Mouse (Mus musculus) regulatory T cell (primary cell): ENCODE data around the gene Foxc2.
"Not testable (repeated sequence)": the region's sequence is repeated elsewhere in the genome, so short reads cannot be mapped to it uniquely, and the experiment has no call there.

Experiments
- in situ Hi-C: fragments of 300-600 bp; cut with MboI, MseI; formaldehyde crosslinking; loops from one replicate; pipeline ENCODE4 v1.15.1; 2025; ENCODE audit warnings: high pct_unique_total_duplicates

The Foxc2 gene

GRCm38 (mm10) chr8:121132961-121133513 is 17.1 kb downstream of the Foxc2 start:
- in situ Hi-C loops, result no loop called here

GRCm38 (mm10) chr8:121134102-121134501 is 18.1 kb downstream of the Foxc2 start:
- in situ Hi-C loops, result no loop called here

- in situ Hi-C loops, result no loop called here
These were observed 18.5 kb downstream of the Foxc2 start for GRCm38 (mm10) chr8:121134512-121134911.

- in situ Hi-C loops, result no loop called here
These were observed 20.9 kb downstream of the Foxc2 start for GRCm38 (mm10) chr8:121136856-121137255.

- in situ Hi-C loops, result not testable (repeated sequence)
These were observed 29.6 kb downstream of the Foxc2 start for GRCm38 (mm10) chr8:121145457-121146134.

DNA sequence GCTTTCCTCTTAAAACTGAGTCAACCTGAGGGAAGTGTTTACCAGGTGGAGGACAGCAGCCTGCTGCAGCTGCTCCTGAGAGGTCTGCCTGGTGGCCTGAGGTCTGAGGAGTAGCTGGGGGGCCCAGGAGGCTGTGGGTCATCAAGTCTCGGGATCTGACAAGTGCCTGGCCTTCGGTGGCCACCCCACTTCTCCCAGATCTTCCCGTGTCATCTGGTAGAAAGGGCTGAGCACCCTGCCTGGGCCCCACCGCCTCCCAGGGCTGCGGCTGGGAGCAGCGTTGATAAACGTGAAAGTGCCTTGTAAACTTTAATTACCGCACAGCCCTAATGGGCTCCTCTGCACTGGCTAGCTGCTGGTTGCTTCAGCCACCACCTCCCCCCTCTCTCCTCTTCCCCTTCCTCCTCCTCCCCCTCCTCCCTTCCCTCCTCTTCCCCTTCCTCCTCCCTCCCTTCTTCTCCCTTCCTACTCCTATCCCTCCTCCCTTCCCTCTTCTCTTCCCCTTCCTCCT is 32.7 kb downstream of the Foxc2 start:
- in situ Hi-C loops, result no loop called here

DNA sequence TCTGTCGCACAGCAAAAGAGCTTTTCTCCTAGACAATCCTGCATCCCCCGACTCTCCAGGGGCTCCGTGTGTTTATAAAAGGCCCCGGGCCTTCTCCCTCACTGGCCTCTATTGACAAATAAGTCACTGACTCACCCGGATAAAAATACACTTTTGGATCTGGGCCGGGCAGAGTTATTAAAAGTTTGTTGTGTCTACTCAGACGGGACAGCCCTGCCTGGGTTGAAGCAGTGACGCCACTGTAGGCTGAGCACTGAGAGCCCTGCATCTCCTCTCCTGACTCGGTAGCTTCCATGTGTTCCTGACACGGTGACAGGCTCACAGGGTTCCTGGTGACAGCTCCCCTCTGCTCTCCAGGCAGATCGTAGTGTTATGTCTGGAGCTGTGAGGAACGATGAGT is 36.4 kb downstream of the Foxc2 start:
- in situ Hi-C loops, result no loop called here

GRCm38 (mm10) chr8:121156990-121157491 is 41.1 kb downstream of the Foxc2 start:
- in situ Hi-C loops, result no loop called here

DNA sequence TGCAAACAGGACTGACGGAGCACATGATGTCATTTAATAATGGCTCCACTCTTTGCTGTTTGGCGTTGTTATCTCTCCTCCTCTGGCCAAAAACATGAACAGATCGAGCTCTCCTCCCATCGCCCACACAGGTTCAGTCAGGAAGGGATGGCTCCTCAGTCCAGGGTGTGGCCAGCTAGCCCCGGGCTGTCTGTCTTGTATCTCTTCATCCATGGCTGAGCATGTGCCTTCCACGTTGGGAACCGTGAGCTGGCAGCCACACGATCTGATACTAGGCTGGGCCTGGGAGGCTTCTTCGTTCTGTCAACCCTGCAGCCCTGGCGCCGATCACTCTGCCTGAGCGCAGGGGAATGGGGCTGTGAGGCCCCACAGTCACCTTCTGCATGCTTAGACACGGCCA is 42.8 kb downstream of the Foxc2 start:
- in situ Hi-C loops, result no loop called here

- in situ Hi-C loops, result no loop called here
These were observed 45.5 kb downstream of the Foxc2 start for GRCm38 (mm10) chr8:121161437-121161836.

DNA sequence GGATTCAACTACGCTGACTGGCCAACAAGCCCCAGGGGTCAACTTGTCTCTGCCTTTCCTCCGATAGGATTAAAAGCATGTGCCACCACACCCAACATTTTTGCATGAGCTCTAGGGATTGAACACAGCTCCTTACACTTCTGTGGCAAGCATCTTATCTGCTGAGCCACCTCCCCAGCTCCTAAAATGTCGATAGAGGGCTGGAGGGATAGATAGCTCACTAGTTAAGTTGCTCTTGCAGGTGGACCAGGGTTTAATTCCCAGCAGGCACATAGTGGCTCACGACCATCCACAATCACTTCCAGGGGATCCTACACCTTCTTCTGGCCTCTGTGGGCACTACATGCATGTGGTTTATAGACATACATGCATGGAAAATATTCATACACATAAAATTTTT is 46.4 kb downstream of the Foxc2 start:
- in situ Hi-C loops, result no loop called here

GRCm38 (mm10) chr8:121162906-121163695 is 47.1 kb downstream of the Foxc2 start:
- in situ Hi-C loops, result no loop called here

DNA sequence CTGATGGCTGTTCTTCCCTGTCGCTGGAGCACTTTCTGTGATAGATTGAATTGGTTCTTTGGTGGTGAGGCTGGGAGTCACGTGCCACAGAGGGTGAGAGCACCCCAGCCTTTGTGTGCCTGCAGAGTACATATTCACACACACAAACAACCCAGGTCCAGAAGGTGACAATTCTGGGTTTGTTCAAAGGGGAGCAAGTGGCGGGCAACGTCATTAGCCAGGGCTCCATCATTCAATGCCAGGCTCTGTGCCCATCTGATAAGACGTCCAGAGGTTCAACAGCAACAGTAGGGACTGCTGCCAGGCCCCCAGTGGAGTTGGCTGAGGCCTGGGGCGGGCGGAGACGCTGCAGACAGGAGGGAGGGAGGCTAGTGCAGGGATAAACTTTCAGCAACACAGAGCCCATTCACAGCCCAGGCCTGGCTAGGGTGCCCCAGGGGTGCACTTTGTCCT is 48.1 kb downstream of the Foxc2 start:
- in situ Hi-C loops, result no loop called here

DNA sequence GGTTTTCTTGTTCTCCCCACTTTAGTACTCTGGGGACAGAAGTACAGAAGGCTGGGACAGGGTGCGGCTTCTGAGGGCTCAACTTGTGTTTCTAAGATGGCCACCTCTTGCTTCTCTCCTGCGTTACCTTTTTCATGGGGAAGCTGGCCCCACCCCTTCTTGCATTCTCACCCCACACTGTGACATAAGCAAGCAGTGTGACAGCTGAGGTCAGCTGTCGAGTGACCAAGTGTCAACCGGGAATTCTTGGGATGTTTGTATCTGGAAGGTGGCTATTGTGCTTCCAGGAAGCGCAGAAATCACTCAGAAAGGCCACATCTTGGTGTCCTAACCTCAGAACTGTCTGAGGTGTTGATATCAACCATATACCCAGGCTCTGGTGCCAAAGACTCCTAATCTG is 52.1 kb downstream of the Foxc2 start:
- in situ Hi-C loops, result no loop called here
